Mouse (Mus musculus) stomach, embryonic 15.5 days (tissue): ENCODE results near the gene Il1rl2. TPM values are rescaled to one million over a fixed set of nuclear protein-coding genes. Genes with fewer than 3 reads are reported as not detected.

ENCODE experiments used
- ATAC-seq: fragments of 200-750 bp; cut with Nextera tagmentation; 2 replicates; pipeline ENCODE4 v1.8.0; 2017; ENCODE audit warnings: low read depth, moderate number of reproducible peaks, moderate TSS enrichment; ENCODE audit not compliant: insufficient read depth, low FRiP score
- H3K27ac ChIP-seq: fragments of 300-500 bp; sonication (generic); 2 replicates; pipeline ENCODE4 v1.5.1; 2015; ENCODE audit warnings: mild to moderate bottlenecking, inconsistent platforms
- H3K27me3 ChIP-seq: fragments of 300-500 bp; sonication (generic); replicated peaks from 2 replicates; pipeline ENCODE4 v1.6.1; 2015; ENCODE audit warnings: inconsistent platforms
- H3K36me3 ChIP-seq: fragments of 300-500 bp; sonication (generic); 2 replicates; pipeline ENCODE4 v1.6.1; 2015; ENCODE audit warnings: inconsistent platforms
- H3K4me1 ChIP-seq: fragments of 300-500 bp; sonication (generic); 2 replicates; pipeline ENCODE4 v1.6.1; 2015; ENCODE audit warnings: inconsistent platforms
- H3K4me2 ChIP-seq: fragments of 300-500 bp; sonication (generic); 2 replicates; pipeline ENCODE4 v1.6.1; 2015; ENCODE audit warnings: mild to moderate bottlenecking, inconsistent platforms
- H3K4me3 ChIP-seq: fragments of 300-500 bp; sonication (generic); replicated peaks from 2 replicates; pipeline ENCODE4 v1.5.1; 2015; ENCODE audit warnings: inconsistent platforms
- H3K9ac ChIP-seq: fragments of 300-500 bp; sonication (generic); 2 replicates; pipeline ENCODE4 v1.6.1; 2015; ENCODE audit warnings: inconsistent platforms
- H3K9me3 ChIP-seq: fragments of 300-500 bp; sonication (generic); 2 replicates; pipeline ENCODE4 v1.6.1; 2016; ENCODE audit warnings: inconsistent platforms
- WGBS: fragments of 180-500 bp; shearing (Covaris S2); methylation state at CpG from one replicate; pipeline ENCODE4 v1.1.7; 2015; 5-methylcytosine and 5-hydroxymethylcytosine counted together
- polyA plus RNA-seq: library from polyadenylated mRNA; unstranded; fragments of >200 nt; fragmentation: Nextera tagmentation; extraction: Ambion mirVana; gene quantifications from 2 replicates; pipeline ENCODE4 v1.2.1, GENCODE M21; 2015

Gene Il1rl2
- polyA plus RNA-seq, 1 experiment from 2014 or later, result 7.5 TPM

DNA sequence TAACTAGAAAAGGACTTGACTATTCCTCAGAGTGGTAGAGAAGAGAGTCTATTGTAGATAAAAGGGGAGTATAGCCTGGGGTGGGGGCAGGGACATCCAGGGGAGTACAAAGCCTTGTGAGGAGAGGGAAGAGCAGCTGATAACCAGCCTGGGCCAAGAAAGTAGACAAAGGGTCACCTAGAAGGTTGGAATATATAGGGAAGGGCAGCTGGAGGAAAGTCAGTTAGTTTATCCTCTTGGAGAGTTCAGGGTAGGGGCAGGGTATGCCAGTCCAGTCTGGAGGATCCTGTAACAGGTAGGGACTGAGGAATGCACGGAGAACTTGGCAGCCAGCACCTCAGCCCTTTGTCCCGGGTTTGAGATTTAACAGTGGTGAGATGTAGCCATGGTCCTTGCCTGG is 33.9 kb downstream of the Il1rl2 start:
- H3K27me3 ChIP-seq, result no peaks in the 10 kb centered on the region
- 73% methylated on average over 2 of the region's 2 CpGs for WGBS
- ATAC-seq, result no peak

GRCm38 (mm10) chr1:40358771-40359181 is 34.4 kb downstream of the Il1rl2 start:
- WGBS, result 52% methylated on average over 4 of the region's 4 CpGs
- Histone ChIP-seq H3K4me3 (no peak overlapping the region), H3K36me3 (no peaks in the 10 kb centered on the region), H3K4me2 (no peak overlapping the region), H3K27me3 (no peaks in the 10 kb centered on the region), H3K9me3 (no peaks in the 10 kb centered on the region), H3K27ac (no peak overlapping the region), H3K4me1 (no peaks in the 10 kb centered on the region), H3K9ac (no peak overlapping the region)
- ATAC-seq, result no peak; the same call in 1 of the 2 replicates

More for the DNA sequence above, 33.9 kb downstream of the Il1rl2 start:
- H3K9me3 ChIP-seq, result no peaks in the 10 kb centered on the region
- H3K4me3 ChIP-seq, result no peak overlapping the region
- no peaks in the 10 kb centered on the region for H3K4me1 ChIP-seq
- H3K27ac ChIP-seq, result no peak overlapping the region
- H3K9ac ChIP-seq, result no peak overlapping the region
- no peak overlapping the region for H3K4me2 ChIP-seq
- H3K36me3 ChIP-seq, result no peaks in the 10 kb centered on the region

DNA sequence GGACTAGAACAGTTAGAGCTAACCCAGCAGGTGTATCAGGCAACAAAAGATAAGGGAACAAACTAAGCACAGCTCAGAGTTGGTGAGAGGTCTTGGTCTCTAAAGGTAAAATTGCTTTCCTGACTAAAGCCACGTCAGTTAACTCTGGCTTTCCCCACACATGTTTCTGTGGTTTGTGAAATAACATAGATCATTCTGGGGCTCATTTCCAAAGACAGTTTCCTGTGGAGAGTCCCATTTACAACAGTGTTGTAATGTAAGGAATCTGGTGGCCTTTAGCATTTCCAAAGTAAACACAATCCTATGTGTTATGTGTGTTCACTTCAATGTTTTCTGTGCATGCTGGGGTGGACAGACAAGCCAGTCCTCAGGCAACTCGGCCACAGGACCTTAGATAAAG is 35.3 kb downstream of the Il1rl2 start:
- no peak overlapping the region for H3K4me2 ChIP-seq
- H3K9ac ChIP-seq, result no peak overlapping the region
- no peaks in the 10 kb centered on the region for H3K4me1 ChIP-seq
- H3K9me3 ChIP-seq, result no peaks in the 10 kb centered on the region
- no peak overlapping the region for H3K4me3 ChIP-seq
- 47% methylated on average over 2 of the region's 2 CpGs for WGBS
- no peak overlapping the region for H3K27ac ChIP-seq
- no peaks in the 10 kb centered on the region for H3K27me3 ChIP-seq
- no peak for ATAC-seq
- no peaks in the 10 kb centered on the region for H3K36me3 ChIP-seq

DNA sequence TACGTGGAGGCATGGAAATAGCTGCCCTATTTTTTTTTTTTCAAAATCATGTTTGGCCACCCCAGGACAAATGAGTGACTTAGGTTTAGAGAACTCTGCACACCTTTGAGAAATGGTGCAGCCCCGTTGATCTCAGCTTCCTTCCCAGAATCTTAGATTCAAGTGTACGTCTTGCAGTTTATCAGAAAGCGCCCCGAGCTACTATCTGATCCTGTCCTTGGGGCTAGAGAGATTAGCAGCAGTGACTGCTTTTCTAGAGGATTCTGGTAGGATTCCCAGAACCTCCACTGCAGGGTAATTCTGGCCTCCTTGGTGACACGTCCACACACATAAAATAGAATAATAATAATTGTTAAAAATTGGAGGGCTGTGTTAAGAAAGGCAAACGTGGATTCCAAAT is 36.6 kb downstream of the Il1rl2 start:
- Histone ChIP-seq H3K27me3 (no peaks in the 10 kb centered on the region), H3K27ac (no peak overlapping the region), H3K4me2 (no peak overlapping the region), H3K9me3 (no peaks in the 10 kb centered on the region), H3K4me3 (no peak overlapping the region), H3K9ac (no peak overlapping the region), H3K4me1 (no peaks in the 10 kb centered on the region), H3K36me3 (no peaks in the 10 kb centered on the region)
- WGBS, result 64% methylated on average over 7 of the region's 7 CpGs
- no peak for ATAC-seq

DNA sequence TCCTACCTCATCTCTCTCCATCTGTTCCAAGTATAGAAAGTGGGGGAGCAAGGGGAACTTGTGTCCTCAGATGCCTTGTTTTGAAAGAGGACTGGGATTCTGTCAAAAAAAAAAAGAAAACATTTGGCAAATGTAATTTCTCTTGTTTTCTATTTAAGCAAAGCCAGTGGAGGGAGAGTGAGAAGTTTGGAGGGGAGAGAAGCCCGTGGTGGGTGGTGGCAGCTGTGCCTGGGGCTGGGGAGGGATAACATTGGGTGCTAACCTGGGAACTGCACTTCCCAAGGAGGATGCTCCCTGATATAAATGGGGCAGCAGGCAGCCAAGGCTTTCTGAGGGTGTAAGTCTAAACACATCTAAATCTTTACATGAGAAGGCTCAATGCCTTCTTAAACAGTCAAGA is 37.2 kb downstream of the Il1rl2 start:
- H3K27ac ChIP-seq, result no peak overlapping the region
- 31% methylated on average over 1 of the region's 1 CpGs for WGBS
- ATAC-seq, result no peak
- H3K4me1 ChIP-seq, result no peaks in the 10 kb centered on the region
- no peak overlapping the region for H3K9ac ChIP-seq
- no peaks in the 10 kb centered on the region for H3K27me3 ChIP-seq
- H3K36me3 ChIP-seq, result no peaks in the 10 kb centered on the region
- no peak overlapping the region for H3K4me3 ChIP-seq
- no peaks in the 10 kb centered on the region for H3K9me3 ChIP-seq
- H3K4me2 ChIP-seq, result no peak overlapping the region

DNA sequence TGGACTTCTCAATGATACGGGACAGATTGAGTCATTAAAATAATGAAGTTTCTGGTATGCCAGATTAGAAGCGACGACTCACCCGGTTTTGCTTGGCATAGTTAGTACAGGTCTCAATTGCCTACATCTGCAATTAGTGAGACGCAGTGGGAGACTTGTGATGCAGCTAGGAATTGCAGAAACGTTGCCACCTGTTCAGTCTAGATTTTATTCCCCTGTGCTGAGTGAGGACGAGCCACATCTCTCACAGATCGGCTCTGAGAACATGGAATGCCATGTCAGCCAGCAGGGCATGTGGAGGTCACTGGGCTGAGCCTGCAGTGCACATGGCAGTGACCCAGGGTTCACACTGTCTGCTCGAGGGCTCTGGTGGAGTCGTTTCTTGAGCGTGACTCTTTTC is 38.4 kb downstream of the Il1rl2 start:
- ATAC-seq, result no peak
- 76% methylated on average over 11 of the region's 11 CpGs for WGBS
- H3K9ac ChIP-seq, result no peak overlapping the region

DNA sequence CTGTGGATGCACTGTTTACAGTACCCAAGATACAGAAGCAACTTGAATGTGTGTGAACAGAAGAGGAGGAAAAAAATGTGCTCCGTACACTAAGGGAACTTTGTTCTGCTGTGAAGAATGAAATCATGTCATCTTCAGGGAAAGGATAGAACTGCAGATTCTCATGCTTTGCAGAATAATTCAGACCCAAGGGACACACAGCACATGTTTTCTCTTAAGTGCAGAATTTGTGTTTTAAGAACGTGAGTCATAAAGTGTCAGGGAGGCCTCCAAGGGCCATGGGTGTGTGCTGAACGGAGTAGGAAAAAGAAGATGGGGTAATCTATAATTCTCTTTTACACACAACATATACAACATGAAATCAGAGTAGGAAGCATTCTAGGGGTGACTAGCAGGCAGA is 48.5 kb downstream of the Il1rl2 start:
- Histone ChIP-seq H3K27ac (no peak overlapping the region), H3K4me3 (no peak overlapping the region), H3K4me1 (no peaks in the 10 kb centered on the region), H3K9ac (no peak overlapping the region), H3K9me3 (no peaks in the 10 kb centered on the region), H3K27me3 (no peaks in the 10 kb centered on the region), H3K36me3 (no peaks in the 10 kb centered on the region), H3K4me2 (no peak overlapping the region)
- WGBS, result 61% methylated on average over 3 of the region's 3 CpGs
- ATAC-seq, result no peak

More for the DNA sequence above, 38.4 kb downstream of the Il1rl2 start:
- no peaks in the 10 kb centered on the region for H3K9me3 ChIP-seq
- H3K4me1 ChIP-seq, result no peaks in the 10 kb centered on the region
- no peaks in the 10 kb centered on the region for H3K36me3 ChIP-seq
- H3K27me3 ChIP-seq, result no peaks in the 10 kb centered on the region
- H3K27ac ChIP-seq, result no peak overlapping the region
- no peak overlapping the region for H3K4me3 ChIP-seq
- H3K4me2 ChIP-seq, result no peak overlapping the region

- H3K36me3 ChIP-seq, result no peaks in the 10 kb centered on the region
- WGBS, result 71% methylated on average over 4 of the region's 4 CpGs
These were observed 50.7 kb downstream of the Il1rl2 start for GRCm38 (mm10) chr1:40375148-40375547.

DNA sequence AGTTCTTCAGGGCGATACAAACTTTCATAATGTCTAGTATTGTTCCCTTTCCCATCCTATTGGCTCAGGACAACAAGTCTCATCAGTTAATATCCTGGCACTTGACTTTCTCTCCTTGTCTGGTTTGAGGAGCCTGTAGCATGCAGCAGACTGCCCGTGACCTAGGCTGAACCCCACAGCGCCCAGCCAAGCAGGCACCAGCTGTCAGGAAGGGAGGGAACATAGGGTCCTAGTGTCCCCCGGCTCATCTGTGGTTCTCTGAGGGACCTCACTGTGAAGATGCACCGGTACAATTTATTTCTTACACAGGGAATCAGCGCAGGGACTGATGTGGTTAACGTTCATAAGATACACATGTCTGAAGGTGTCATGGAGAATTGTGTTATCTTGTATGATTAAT is 52.3 kb downstream of the Il1rl2 start:
- no peak for ATAC-seq
- Histone ChIP-seq H3K27me3 (no peaks in the 10 kb centered on the region), H3K9me3 (no peaks in the 10 kb centered on the region), H3K4me1 (no peaks in the 10 kb centered on the region), H3K4me2 (no peak overlapping the region), H3K36me3 (no peaks in the 10 kb centered on the region), H3K9ac (no peak overlapping the region), H3K27ac (no peak overlapping the region), H3K4me3 (no peak overlapping the region)
- 51% methylated on average over 7 of the region's 7 CpGs for WGBS

More at GRCm38 (mm10) chr1:40375148-40375547, 50.7 kb downstream of the Il1rl2 start:
- no peak overlapping the region for H3K4me2 ChIP-seq
- no peaks in the 10 kb centered on the region for H3K4me1 ChIP-seq
- ATAC-seq, result no peak
- H3K9ac ChIP-seq, result no peak overlapping the region
- no peak overlapping the region for H3K27ac ChIP-seq
- no peak overlapping the region for H3K4me3 ChIP-seq
- no peaks in the 10 kb centered on the region for H3K27me3 ChIP-seq
- H3K9me3 ChIP-seq, result no peaks in the 10 kb centered on the region

GRCm38 (mm10) chr1:40378794-40379193 is 54.4 kb downstream of the Il1rl2 start:
- no peaks in the 10 kb centered on the region for H3K36me3 ChIP-seq
- H3K4me2 ChIP-seq, result no peak overlapping the region
- no peaks in the 10 kb centered on the region for H3K27me3 ChIP-seq
- H3K9ac ChIP-seq, result no peak overlapping the region
- no peaks in the 10 kb centered on the region for H3K4me1 ChIP-seq
- H3K4me3 ChIP-seq, result no peak overlapping the region
- H3K9me3 ChIP-seq, result no peaks in the 10 kb centered on the region
- H3K27ac ChIP-seq, result no peak overlapping the region
- 16% methylated on average over 8 of the region's 8 CpGs for WGBS
- ATAC-seq, result no peak; the same call in 1 of the 2 replicates

DNA sequence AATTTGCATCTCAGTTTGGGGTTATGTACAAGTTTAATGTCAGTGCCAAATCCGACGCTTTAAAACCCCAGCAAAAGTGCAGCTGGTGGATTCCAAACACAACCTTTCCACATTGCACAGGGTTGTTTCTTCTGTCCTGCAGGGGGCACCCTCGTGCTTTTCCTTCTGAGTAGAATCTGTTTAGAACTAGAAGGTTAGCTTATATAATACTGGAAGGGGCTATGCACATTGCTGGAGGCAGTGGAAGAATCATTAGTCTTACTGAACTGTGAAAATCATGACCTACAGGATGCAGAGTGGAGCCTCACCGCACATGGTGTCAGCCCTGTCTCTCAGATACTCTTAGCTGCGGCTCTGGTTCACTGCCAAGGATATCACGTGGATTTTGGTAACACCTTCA is 55.7 kb downstream of the Il1rl2 start:
- Histone ChIP-seq H3K36me3 (no peaks in the 10 kb centered on the region), H3K9me3 (no peaks in the 10 kb centered on the region), H3K4me2 (no peak overlapping the region), H3K4me1 (no peaks in the 10 kb centered on the region), H3K27me3 (no peaks in the 10 kb centered on the region), H3K27ac (no peak overlapping the region), H3K9ac (no peak overlapping the region), H3K4me3 (no peak overlapping the region)
- no peak for ATAC-seq
- 47% methylated on average over 6 of the region's 6 CpGs for WGBS

DNA sequence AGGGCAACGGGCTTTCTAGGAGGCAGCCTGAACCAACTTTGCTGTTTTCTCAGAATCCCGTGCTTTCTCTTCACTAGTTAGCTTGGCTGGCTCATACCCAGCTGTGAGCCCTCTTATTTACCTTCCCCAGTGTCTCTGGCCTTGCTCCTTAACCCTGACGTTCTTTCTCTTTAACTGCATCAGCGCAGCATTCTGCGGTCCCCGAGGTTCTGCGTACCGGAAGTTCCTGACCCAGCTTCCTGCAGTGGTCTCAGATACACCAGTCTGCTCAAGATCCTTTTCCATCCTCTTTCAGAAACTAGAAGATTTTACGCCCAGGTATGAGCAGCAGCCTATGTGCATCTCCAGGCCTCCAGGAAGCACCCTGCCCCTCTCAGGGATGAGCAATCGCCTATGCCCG is 56.6 kb downstream of the Il1rl2 start:
- Histone ChIP-seq H3K36me3 (no peaks in the 10 kb centered on the region), H3K9ac (no peak overlapping the region), H3K4me1 (no peaks in the 10 kb centered on the region), H3K9me3 (no peaks in the 10 kb centered on the region), H3K4me3 (no peak overlapping the region), H3K27me3 (no peaks in the 10 kb centered on the region), H3K27ac (no peak overlapping the region), H3K4me2 (no peak overlapping the region)
- no peak for ATAC-seq
- 78% methylated on average over 11 of the region's 11 CpGs for WGBS

- Histone ChIP-seq H3K36me3 (no peaks in the 10 kb centered on the region), H3K9ac (no peak overlapping the region), H3K27me3 (no peaks in the 10 kb centered on the region), H3K9me3 (no peaks in the 10 kb centered on the region), H3K4me2 (no peak overlapping the region), H3K27ac (no peak overlapping the region), H3K4me3 (no peak overlapping the region), H3K4me1 (no peaks in the 10 kb centered on the region)
- 69% methylated on average over 5 of the region's 5 CpGs for WGBS
- ATAC-seq, result no peak
These were observed 58.4 kb downstream of the Il1rl2 start for GRCm38 (mm10) chr1:40382841-40383240.
